Mouse (Mus musculus) MEL (cell line): ENCODE measurements around the gene Col1a1.
A peak's percentile ranks its signal among the peaks of the same experiment; 100 is the strongest.

Source experiments
- CTCF ChIP-seq, 3 experiments: IDR thresholded peaks in 2 of 3; conservative IDR thresholded peaks in 1 of 3; 2 replicates each; pipeline ENCODE4 v1.5.1; 2011 to 2012; ENCODE audit warnings: low read length in 3 of 3, low read depth in 2 of 3, mild to moderate bottlenecking in 2 of 3, improper control_type of control experiment in 1 of 3, inconsistent platforms in 1 of 3, mixed read lengths in 1 of 3, moderate library complexity in 1 of 3; ENCODE audit not compliant: control insufficient read depth in 1 of 3, insufficient read depth in 1 of 3, poor library complexity in 1 of 3, severe bottlenecking in 1 of 3
- MAX ChIP-seq: IDR thresholded peaks from 2 replicates; pipeline ENCODE4 v1.6.1; 2011; ENCODE audit warnings: low read length, improper control_type of control experiment
- POLR2A ChIP-seq, 2 experiments: IDR thresholded peaks; 2 replicates each; pipeline ENCODE4 v1.6.1; 2011 to 2012; ENCODE audit warnings: low read length in 2 of 2, mild to moderate bottlenecking in 2 of 2, control low read depth in 1 of 2, improper control_type of control experiment in 1 of 2, low read depth in 1 of 2, moderate library complexity in 1 of 2; ENCODE audit not compliant: control insufficient read depth in 1 of 2, insufficient read depth in 1 of 2, poor library complexity in 1 of 2
- POLR2AphosphoS2 ChIP-seq: IDR thresholded peaks from 2 replicates; pipeline ENCODE4 v1.6.1; 2011; ENCODE audit warnings: low read length, improper control_type of control experiment
- SMC3 ChIP-seq: IDR thresholded peaks from 2 replicates; pipeline ENCODE4 v1.6.1; 2011; ENCODE audit warnings: low read depth, low read length, improper control_type of control experiment

DNA sequence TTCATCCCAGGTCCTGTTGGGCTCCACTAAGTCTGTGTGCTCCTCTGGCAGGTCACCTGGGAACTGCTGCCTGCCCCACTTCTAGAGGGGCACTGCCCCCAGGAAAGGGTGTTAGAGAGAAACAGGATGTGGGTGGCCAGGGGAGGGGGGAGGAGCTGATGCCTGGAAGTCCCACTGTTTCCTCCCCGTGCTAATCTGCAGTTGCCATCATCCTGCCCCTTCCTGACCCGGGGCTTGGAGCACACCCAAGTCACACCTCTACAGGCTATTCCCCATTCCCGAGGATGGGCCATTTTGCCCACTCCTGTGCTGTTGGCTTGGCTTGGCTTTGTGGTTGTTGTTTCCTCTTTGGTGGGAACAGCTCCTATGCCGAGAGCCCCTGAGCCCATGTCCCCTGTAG lies 64.5 kb downstream of the Col1a1 start:
- TF ChIP-seq POLR2A (IDR thresholded peaks at IDR 0.05; ENCODE audit: control insufficient read depth in 1 of 2, insufficient read depth in 1 of 2, low read depth in 1 of 2, low read length in 2 of 2, poor library complexity in 1 of 2) (peak in 1 of 2 experiments; percentile 70; a peak in 2 of 4 replicates), MAX (0 out of 2 replicates have a peak, but pooled peaks have one; percentile 40), POLR2AphosphoS2 (peak; percentile 57; the same call in 1 of the 2 replicates), CTCF (IDR thresholded peaks at IDR 0.05 in 2 of 3, conservative IDR thresholded peaks at IDR 0.05 in 1 of 3; ENCODE audit: control insufficient read depth in 1 of 3, insufficient read depth in 1 of 3, low read depth in 2 of 3, low read length in 3 of 3, poor library complexity in 1 of 3, severe bottlenecking in 1 of 3) (no peak), SMC3 (no peak)
